Mouse (Mus musculus): ENCODE results near the gene Zswim8. TPM values are rescaled to one million over a fixed set of nuclear protein-coding genes. Genes with fewer than 3 reads are reported as not detected.

Gene Zswim8
- total RNA-seq, 1 experiment = 33.9 TPM

GRCm38 (mm10) chr14:20664436-20664835 is 42.9 kb upstream of the Zswim8 start:
- H3K4me3 ChIP-seq (ENCODE audit: insufficient read depth in 1 of 2, low read depth in 1 of 2, low read length in 2 of 2, poor library complexity in 1 of 2, severe bottlenecking in 1 of 2) = no peak overlapping the region
- no peak for TF ChIP-seq ZNF384 (IDR thresholded peaks at IDR 0.05; ENCODE audit: low read depth, low read length)
- no peak for TF ChIP-seq CHD2 (IDR thresholded peaks at IDR 0.05; ENCODE audit: low read depth, low read length)
- H3K9ac ChIP-seq (ENCODE audit: insufficient read depth, low read depth, low read length, poor library complexity, severe bottlenecking) = no peak overlapping the region
- in situ Hi-C loops (cut with MboI; ENCODE audit: low sequenced_read_pairs in 2 of 2, unreplicated experiment in 2 of 2) = no loop called here
- H3K9me3 ChIP-seq (ENCODE audit: control insufficient read depth, insufficient read depth, low read depth, low read length) = no peaks in the 10 kb centered on the region
- no peak overlapping the region for H3K27ac ChIP-seq (ENCODE audit: insufficient read depth, low read depth, low read length, poor library complexity, severe bottlenecking)
- DNase-seq (ENCODE audit: low read depth, low spot score) = no peak
- peaks cover 0 to 22% of the 10 kb centered on the region in 2 experiments; a peak in 1 of 4 replicates for H3K4me1 ChIP-seq (ENCODE audit: control insufficient read depth in 2 of 2, insufficient read depth in 2 of 2, low read length in 2 of 2, poor library complexity in 1 of 2)
- H3K36me3 ChIP-seq (ENCODE audit: control insufficient read depth, insufficient read depth, low read length, poor library complexity, severe bottlenecking) = no peaks in the 10 kb centered on the region

DNA sequence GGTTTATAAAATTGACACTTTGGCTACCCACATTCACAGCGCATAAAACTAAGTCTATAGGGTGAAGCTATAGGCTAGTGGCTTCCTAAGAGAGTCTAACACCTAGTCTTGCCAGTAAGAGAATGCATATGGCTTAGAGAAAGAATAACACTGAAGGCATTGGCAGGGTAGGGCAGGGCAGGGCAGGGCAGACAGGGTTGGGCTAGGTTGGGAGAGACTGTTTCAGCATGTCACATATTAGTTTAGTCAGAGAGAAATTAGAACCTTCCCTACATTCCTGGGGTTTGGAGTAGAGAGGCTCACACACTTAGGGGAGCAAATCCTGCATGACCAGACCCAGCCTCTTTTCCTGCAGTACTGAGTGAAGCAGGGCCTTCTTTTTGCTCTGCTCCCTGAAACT is 39.9 kb upstream of the Zswim8 start:
- Histone ChIP-seq H3K4me1 (ENCODE audit: control insufficient read depth in 2 of 2, insufficient read depth in 2 of 2, low read length in 2 of 2, poor library complexity in 1 of 2) (peaks cover 0 to 14% of the 10 kb centered on the region in 2 experiments; a peak in 1 of 4 replicates), H3K9ac (ENCODE audit: insufficient read depth, low read depth, low read length, poor library complexity, severe bottlenecking) (no peak overlapping the region), H3K27ac (ENCODE audit: insufficient read depth, low read depth, low read length, poor library complexity, severe bottlenecking) (no peak overlapping the region), H3K4me3 (ENCODE audit: insufficient read depth in 1 of 2, low read depth in 1 of 2, low read length in 2 of 2, poor library complexity in 1 of 2, severe bottlenecking in 1 of 2) (no peak overlapping the region), H3K9me3 (ENCODE audit: control insufficient read depth, insufficient read depth, low read depth, low read length) (no peaks in the 10 kb centered on the region), H3K36me3 (ENCODE audit: control insufficient read depth, insufficient read depth, low read length, poor library complexity, severe bottlenecking) (no peaks in the 10 kb centered on the region)
- in situ Hi-C loops (cut with MboI; ENCODE audit: low sequenced_read_pairs in 2 of 2, unreplicated experiment in 2 of 2) = no loop called here
- no peak for TF ChIP-seq HCFC1 (IDR thresholded peaks at IDR 0.05; ENCODE audit: borderline replicate concordance, insufficient read depth, low read length)
- TF ChIP-seq ZC3H11A (IDR thresholded peaks at IDR 0.05; ENCODE audit: borderline replicate concordance, low read depth, low read length) = no peak
- TF ChIP-seq MAFK (IDR thresholded peaks at IDR 0.05; ENCODE audit: insufficient read depth, low read depth, low read length) = no peak
- TF ChIP-seq CHD2 (IDR thresholded peaks at IDR 0.05; ENCODE audit: low read depth, low read length) = no peak
- DNase-seq (ENCODE audit: low read depth, low spot score) = no peak

GRCm38 (mm10) chr14:20668154-20668810 is 39.1 kb upstream of the Zswim8 start, which contains the start of gene Synpo2l:
Synpo2l (minus strand) TSS chr14:20668354.
- Histone ChIP-seq H3K9me3 (ENCODE audit: control insufficient read depth, insufficient read depth, low read depth, low read length) (no peaks in the 10 kb centered on the region), H3K36me3 (ENCODE audit: control insufficient read depth, insufficient read depth, low read length, poor library complexity, severe bottlenecking) (no peaks in the 10 kb centered on the region), H3K9ac (ENCODE audit: insufficient read depth, low read depth, low read length, poor library complexity, severe bottlenecking) (no peak within 1 kb of the TSS), H3K4me1 (ENCODE audit: control insufficient read depth in 2 of 2, insufficient read depth in 2 of 2, low read length in 2 of 2, poor library complexity in 1 of 2) (peaks cover 2 to 12% of the 10 kb centered on the region in 2 experiments; a peak in 1 of 4 replicates), H3K27ac (ENCODE audit: insufficient read depth, low read depth, low read length, poor library complexity, severe bottlenecking) (no peak within 1 kb of the TSS), H3K4me3 (ENCODE audit: insufficient read depth in 1 of 2, low read depth in 1 of 2, low read length in 2 of 2, poor library complexity in 1 of 2, severe bottlenecking in 1 of 2) (no peak within 1 kb of the TSS)
- TF ChIP-seq CHD2 (IDR thresholded peaks at IDR 0.05; ENCODE audit: low read depth, low read length) (no peak), MAFK (IDR thresholded peaks at IDR 0.05; ENCODE audit: insufficient read depth, low read depth, low read length) (no peak), HCFC1 (IDR thresholded peaks at IDR 0.05; ENCODE audit: borderline replicate concordance, insufficient read depth, low read length) (no peak), ZC3H11A (IDR thresholded peaks at IDR 0.05; ENCODE audit: borderline replicate concordance, low read depth, low read length) (no peak), ZNF384 (IDR thresholded peaks at IDR 0.05; ENCODE audit: low read depth, low read length) (no peak)
- in situ Hi-C loops (cut with MboI; ENCODE audit: low sequenced_read_pairs in 2 of 2, unreplicated experiment in 2 of 2) = no loop called here
- no peak for DNase-seq (ENCODE audit: low read depth, low spot score)

GRCm38 (mm10) chr14:20672990-20673389 is 34.4 kb upstream of the Zswim8 start:
- Histone ChIP-seq H3K36me3 (ENCODE audit: control insufficient read depth, insufficient read depth, low read length, poor library complexity, severe bottlenecking) (peaks cover 10% of the 10 kb centered on the region), H3K27ac (ENCODE audit: insufficient read depth, low read depth, low read length, poor library complexity, severe bottlenecking) (no peak overlapping the region; the same call in 1 of the 2 replicates), H3K9me3 (ENCODE audit: control insufficient read depth, insufficient read depth, low read depth, low read length) (no peaks in the 10 kb centered on the region), H3K9ac (ENCODE audit: insufficient read depth, low read depth, low read length, poor library complexity, severe bottlenecking) (peak overlapping the region; percentile 31; the same call in 1 of the 2 replicates), H3K4me1 (ENCODE audit: control insufficient read depth in 2 of 2, insufficient read depth in 2 of 2, low read length in 2 of 2, poor library complexity in 1 of 2) (0 out of 4 replicates have a peak, but pooled peaks cover 0 to 2% of the 10 kb centered on the region in 2 experiments), H3K4me3 (ENCODE audit: insufficient read depth in 1 of 2, low read depth in 1 of 2, low read length in 2 of 2, poor library complexity in 1 of 2, severe bottlenecking in 1 of 2) (peak overlapping the region; percentile 7 to 89; a peak in 2 of 4 replicates)
- TF ChIP-seq ZC3H11A (IDR thresholded peaks at IDR 0.05; ENCODE audit: borderline replicate concordance, low read depth, low read length) (0 out of 2 replicates have a peak, but pooled peaks have one; percentile 6), MAFK (IDR thresholded peaks at IDR 0.05; ENCODE audit: insufficient read depth, low read depth, low read length) (no peak)
- in situ Hi-C loops (cut with MboI; ENCODE audit: low sequenced_read_pairs in 2 of 2, unreplicated experiment in 2 of 2) = no loop called here
- DNase-seq (ENCODE audit: low read depth, low spot score) = peak; percentile 83

GRCm38 (mm10) chr14:20673735-20674063 is 33.7 kb upstream of the Zswim8 start:
- peak overlapping the region; percentile 51 to 89 for H3K4me3 ChIP-seq (ENCODE audit: insufficient read depth in 1 of 2, low read depth in 1 of 2, low read length in 2 of 2, poor library complexity in 1 of 2, severe bottlenecking in 1 of 2)
- H3K27ac ChIP-seq (ENCODE audit: insufficient read depth, low read depth, low read length, poor library complexity, severe bottlenecking) = peak overlapping the region; percentile 63; the same call in 1 of the 2 replicates
- no peak for TF ChIP-seq MAFK (IDR thresholded peaks at IDR 0.05; ENCODE audit: insufficient read depth, low read depth, low read length)
- peak; percentile 56; the same call in 1 of the 2 replicates for TF ChIP-seq CHD2 (IDR thresholded peaks at IDR 0.05; ENCODE audit: low read depth, low read length)
- TF ChIP-seq ZC3H11A (IDR thresholded peaks at IDR 0.05; ENCODE audit: borderline replicate concordance, low read depth, low read length) = no peak
- peaks cover 14% of the 10 kb centered on the region for H3K36me3 ChIP-seq (ENCODE audit: control insufficient read depth, insufficient read depth, low read length, poor library complexity, severe bottlenecking)
- no peak for DNase-seq (ENCODE audit: low read depth, low spot score)
- peak overlapping the region; percentile 59 for H3K9ac ChIP-seq (ENCODE audit: insufficient read depth, low read depth, low read length, poor library complexity, severe bottlenecking)
- in situ Hi-C loops (cut with MboI; ENCODE audit: low sequenced_read_pairs in 2 of 2, unreplicated experiment in 2 of 2) = no loop called here
- 0 out of 4 replicates have a peak, but pooled peaks cover 0 to 2% of the 10 kb centered on the region in 2 experiments for H3K4me1 ChIP-seq (ENCODE audit: control insufficient read depth in 2 of 2, insufficient read depth in 2 of 2, low read length in 2 of 2, poor library complexity in 1 of 2)
- H3K9me3 ChIP-seq (ENCODE audit: control insufficient read depth, insufficient read depth, low read depth, low read length) = no peaks in the 10 kb centered on the region

All from ES-E14 (cell line).